Mouse (Mus musculus): ENCODE measurements around the gene Arhgap15. TPM values are rescaled to one million over a fixed set of nuclear protein-coding genes. Genes with fewer than 3 reads are reported as not detected.

Arhgap15 gene
- polyA plus RNA-seq, 1 experiment from 2014 or later, result 6.0 TPM

DNA sequence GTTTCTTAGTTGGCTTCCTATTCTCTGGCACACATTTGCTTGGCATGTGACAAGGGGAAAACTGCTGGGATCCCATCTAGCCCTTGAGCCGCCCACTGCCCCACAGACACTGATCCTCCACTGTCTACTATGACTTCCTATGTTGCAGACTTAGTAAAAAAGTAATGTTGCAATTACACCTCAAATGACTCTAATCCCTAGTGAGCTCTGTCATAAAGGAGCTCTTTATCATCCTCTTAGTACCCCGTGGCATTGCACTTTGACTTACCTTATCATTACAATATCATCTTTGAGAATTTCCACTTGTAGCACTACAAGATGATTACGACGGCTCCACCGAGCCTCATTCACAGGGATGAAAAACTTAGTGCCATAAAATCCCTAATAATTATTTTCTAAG lies 190.6 kb downstream of the Arhgap15 start:
- H3K9ac ChIP-seq, result no peak overlapping the region
- H3K27ac ChIP-seq (replicated peaks), result no peak overlapping the region
- H3K4me3 ChIP-seq (replicated peaks), result no peak overlapping the region
- no peak overlapping the region for H3K4me2 ChIP-seq
- no peak for ATAC-seq (ENCODE audit: insufficient read depth)
- H3K4me1 ChIP-seq (replicated peaks), result no peaks in the 10 kb centered on the region
- WGBS (ENCODE audit: insufficient replicate concordance), result 66% methylated on average over 5 of the region's 5 CpGs
- no peaks in the 10 kb centered on the region for H3K36me3 ChIP-seq (replicated peaks)
- H3K9me3 ChIP-seq (replicated peaks), result no peaks in the 10 kb centered on the region
- H3K27me3 ChIP-seq, result no peaks in the 10 kb centered on the region

DNA sequence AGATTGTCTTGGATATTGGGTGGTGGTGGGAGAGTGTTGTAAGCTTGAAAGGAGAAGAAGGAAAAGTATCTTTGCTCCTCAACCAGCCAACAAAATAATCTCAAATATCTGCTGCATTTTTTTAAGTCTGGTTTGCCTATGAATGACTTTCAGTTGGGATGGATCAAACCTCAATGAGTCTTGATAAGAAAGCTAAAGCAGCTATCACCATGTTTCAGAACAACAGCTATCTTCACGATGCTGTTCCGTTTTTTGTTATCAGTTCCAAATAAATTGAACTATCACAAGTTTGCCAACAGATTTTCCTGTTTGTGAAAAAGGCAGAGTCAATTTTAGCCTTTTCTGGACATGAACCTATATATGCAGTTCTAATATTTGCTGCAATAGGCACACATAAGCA lies 197.1 kb downstream of the Arhgap15 start:
- Histone ChIP-seq H3K9ac (no peak overlapping the region), H3K9me3 (replicated peaks) (no peaks in the 10 kb centered on the region), H3K4me3 (replicated peaks) (no peak overlapping the region), H3K27ac (replicated peaks) (no peak overlapping the region), H3K36me3 (replicated peaks) (no peaks in the 10 kb centered on the region), H3K27me3 (no peaks in the 10 kb centered on the region), H3K4me1 (replicated peaks) (no peaks in the 10 kb centered on the region), H3K4me2 (no peak overlapping the region)
- no peak for ATAC-seq (ENCODE audit: insufficient read depth)
- WGBS (ENCODE audit: insufficient replicate concordance), result 22% methylated on average over 2 of the region's 2 CpGs

DNA sequence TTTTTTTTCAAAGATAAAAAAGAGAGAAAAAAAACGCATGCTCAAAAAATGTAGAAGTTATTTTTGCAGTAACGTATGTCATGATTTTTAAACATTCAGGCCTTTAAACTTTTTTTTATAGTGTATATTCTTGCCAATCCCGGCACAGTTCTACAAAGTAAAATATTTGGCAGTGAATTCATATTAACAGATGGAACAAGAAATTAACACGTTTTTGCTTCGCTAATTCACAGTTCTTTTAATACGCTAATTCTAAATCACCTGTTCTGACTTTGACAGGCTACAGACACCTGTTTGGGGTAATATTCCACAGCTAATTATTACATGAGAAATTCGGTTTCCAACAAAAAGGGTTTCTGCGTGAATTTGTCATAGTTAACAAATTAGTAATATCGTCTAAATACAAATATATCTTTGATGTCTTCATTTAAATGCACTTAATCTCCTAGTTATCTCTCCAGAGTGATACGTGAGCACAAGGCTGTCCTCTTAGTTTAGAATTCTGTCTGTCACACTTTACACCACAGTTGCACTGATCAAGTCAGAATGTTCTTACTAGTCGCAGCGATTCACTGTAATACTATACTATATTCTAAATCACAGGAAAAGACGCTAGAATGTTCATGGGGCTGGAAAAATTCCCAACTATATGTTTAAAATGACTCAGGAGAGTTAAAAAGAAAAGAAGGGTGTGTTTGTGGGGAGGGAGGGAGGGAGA lies 201.3 kb downstream of the Arhgap15 start:
- H3K4me3 ChIP-seq (replicated peaks), result no peak overlapping the region
- no peak overlapping the region for H3K27ac ChIP-seq (replicated peaks)
- no peaks in the 10 kb centered on the region for H3K27me3 ChIP-seq
- no peaks in the 10 kb centered on the region for H3K4me1 ChIP-seq (replicated peaks)
- H3K4me2 ChIP-seq, result no peak overlapping the region
- WGBS (ENCODE audit: insufficient replicate concordance), result 78% methylated on average over 13 of the region's 13 CpGs
- no peaks in the 10 kb centered on the region for H3K36me3 ChIP-seq (replicated peaks)
- H3K9me3 ChIP-seq (replicated peaks), result no peaks in the 10 kb centered on the region
- ATAC-seq (ENCODE audit: insufficient read depth), result no peak
- H3K9ac ChIP-seq, result no peak overlapping the region

DNA sequence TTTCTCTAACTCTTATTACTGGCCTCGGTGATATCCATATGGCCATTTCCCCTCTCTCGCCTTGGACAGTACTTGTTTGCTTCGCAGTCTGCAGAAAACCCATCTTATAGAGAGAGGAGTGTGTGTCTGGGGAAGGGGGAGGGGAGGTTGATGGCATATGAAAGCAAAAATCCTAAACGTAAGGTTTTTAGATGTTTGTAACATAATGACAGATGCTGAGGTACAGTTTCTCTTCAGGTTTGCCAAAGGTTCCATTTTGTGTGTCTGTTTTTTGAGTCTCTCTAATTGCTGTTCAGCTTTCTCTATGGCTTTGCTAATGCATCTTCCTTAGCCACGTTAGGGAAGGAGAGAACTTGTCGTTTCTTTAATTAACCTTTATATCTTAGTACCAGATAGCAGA lies 202.1 kb downstream of the Arhgap15 start:
- Histone ChIP-seq H3K4me1 (replicated peaks) (no peaks in the 10 kb centered on the region), H3K9ac (no peak overlapping the region), H3K27ac (replicated peaks) (no peak overlapping the region), H3K36me3 (replicated peaks) (no peaks in the 10 kb centered on the region), H3K4me2 (no peak overlapping the region), H3K27me3 (no peaks in the 10 kb centered on the region), H3K4me3 (replicated peaks) (no peak overlapping the region), H3K9me3 (replicated peaks) (no peaks in the 10 kb centered on the region)
- 65% methylated on average over 6 of the region's 6 CpGs for WGBS (ENCODE audit: insufficient replicate concordance)
- no peak for ATAC-seq (ENCODE audit: insufficient read depth)

DNA sequence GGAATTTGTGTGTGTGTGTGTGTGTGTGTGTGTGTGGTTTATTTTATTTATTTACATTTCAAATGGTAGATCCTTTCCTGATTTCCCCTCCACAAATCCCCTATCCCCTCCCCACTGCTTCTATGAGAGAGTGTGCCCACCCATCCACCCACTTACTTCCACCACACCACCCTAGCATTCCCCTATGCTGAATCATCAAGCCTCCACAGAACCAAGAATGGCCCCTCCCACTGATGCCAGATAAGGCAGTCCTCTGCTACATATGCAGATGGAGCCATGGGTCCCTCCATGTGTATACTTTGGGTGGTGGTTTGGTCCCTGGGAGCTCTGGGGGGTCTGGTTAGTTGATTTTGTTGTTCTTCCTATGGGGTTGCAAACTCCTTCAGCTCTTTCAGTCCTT lies 210.6 kb downstream of the Arhgap15 start:
- Histone ChIP-seq H3K4me2 (no peak overlapping the region), H3K27me3 (no peaks in the 10 kb centered on the region), H3K4me1 (replicated peaks) (no peaks in the 10 kb centered on the region), H3K9me3 (replicated peaks) (no peaks in the 10 kb centered on the region), H3K27ac (replicated peaks) (no peak overlapping the region), H3K36me3 (replicated peaks) (no peaks in the 10 kb centered on the region), H3K4me3 (replicated peaks) (no peak overlapping the region), H3K9ac (no peak overlapping the region)
- peak; percentile 25; the same call in 1 of the 2 replicates for ATAC-seq (ENCODE audit: insufficient read depth)

DNA sequence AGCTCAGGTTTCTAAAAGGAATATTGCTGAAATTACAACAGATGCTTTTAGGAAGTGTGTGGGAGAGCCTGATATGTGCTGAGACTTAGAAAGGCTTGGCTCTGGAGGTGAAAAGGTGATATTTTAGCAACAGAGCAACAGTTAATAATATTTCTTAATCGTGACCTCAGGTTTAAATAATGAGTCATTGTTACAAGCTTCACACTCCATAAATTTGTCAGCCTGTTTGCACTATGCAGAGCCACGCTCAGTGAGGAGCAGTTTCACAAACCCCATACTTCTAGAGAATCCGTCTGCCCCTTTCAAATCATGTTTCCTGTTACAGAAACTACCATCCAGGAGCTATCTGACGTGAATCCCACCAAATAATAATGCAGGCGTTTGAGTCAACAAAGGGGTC lies 213.8 kb downstream of the Arhgap15 start:
- H3K4me1 ChIP-seq (replicated peaks), result no peaks in the 10 kb centered on the region
- no peak overlapping the region for H3K9ac ChIP-seq
- H3K27me3 ChIP-seq, result no peaks in the 10 kb centered on the region
- no peaks in the 10 kb centered on the region for H3K9me3 ChIP-seq (replicated peaks)
- ATAC-seq (ENCODE audit: insufficient read depth), result no peak
- H3K4me3 ChIP-seq (replicated peaks), result no peak overlapping the region
- H3K36me3 ChIP-seq (replicated peaks), result no peaks in the 10 kb centered on the region
- H3K4me2 ChIP-seq, result no peak overlapping the region
- no peak overlapping the region for H3K27ac ChIP-seq (replicated peaks)
- 55% methylated on average over 5 of the region's 5 CpGs for WGBS (ENCODE audit: insufficient replicate concordance)

DNA sequence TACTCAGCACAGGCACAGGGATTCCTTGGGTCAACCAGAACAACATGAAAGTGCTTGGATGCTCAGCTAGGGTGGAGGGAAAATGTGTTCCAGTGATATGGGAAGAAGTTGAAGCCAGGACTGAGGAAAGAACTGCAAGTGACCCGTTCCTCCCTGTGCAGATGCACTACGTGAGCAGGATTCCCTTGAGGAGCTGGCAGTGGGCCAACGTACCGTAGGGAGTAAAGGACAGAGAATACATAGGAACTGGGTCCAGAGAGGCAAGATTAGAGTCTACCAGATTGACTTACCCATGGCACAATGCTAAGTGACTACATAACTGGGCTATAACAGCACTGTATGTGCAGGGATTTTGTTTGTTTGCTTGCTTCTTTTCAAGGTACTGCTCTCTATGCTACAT lies 220.0 kb downstream of the Arhgap15 start:
- no peak overlapping the region for H3K9ac ChIP-seq
- no peaks in the 10 kb centered on the region for H3K27me3 ChIP-seq
- no peak overlapping the region for H3K27ac ChIP-seq (replicated peaks)
- H3K4me2 ChIP-seq, result no peak overlapping the region
- no peak overlapping the region for H3K4me3 ChIP-seq (replicated peaks)
- H3K36me3 ChIP-seq (replicated peaks), result no peaks in the 10 kb centered on the region
- no peaks in the 10 kb centered on the region for H3K9me3 ChIP-seq (replicated peaks)
- no peaks in the 10 kb centered on the region for H3K4me1 ChIP-seq (replicated peaks)
- no peak for ATAC-seq (ENCODE audit: insufficient read depth)
- WGBS (ENCODE audit: insufficient replicate concordance), result 66% methylated on average over 4 of the region's 4 CpGs

DNA sequence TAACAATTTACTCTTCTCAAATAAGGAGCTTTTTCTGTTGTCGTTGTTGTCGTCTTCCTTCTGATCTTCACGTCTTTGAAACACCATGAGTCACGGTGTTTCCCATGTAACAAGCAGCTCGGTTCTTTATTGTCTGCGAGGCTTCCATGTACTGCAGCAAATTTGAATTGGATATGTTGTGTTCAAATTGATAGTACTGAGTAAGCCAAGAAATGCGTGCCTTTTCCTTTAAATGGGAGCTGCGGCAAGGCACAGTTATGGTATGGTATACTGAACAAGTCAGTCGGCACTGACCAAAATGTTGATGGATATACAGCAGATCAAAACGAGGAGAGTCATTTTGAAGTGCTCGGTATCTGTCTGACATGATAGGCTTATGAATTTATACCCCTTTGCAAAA lies 229.1 kb downstream of the Arhgap15 start:
- WGBS (ENCODE audit: insufficient replicate concordance), result 75% methylated on average over 11 of the region's 11 CpGs
- Histone ChIP-seq H3K27me3 (no peaks in the 10 kb centered on the region), H3K4me3 (replicated peaks) (no peak overlapping the region), H3K4me1 (replicated peaks) (no peaks in the 10 kb centered on the region), H3K4me2 (no peak overlapping the region), H3K36me3 (replicated peaks) (no peaks in the 10 kb centered on the region), H3K9me3 (replicated peaks) (no peaks in the 10 kb centered on the region), H3K9ac (no peak overlapping the region), H3K27ac (replicated peaks) (no peak overlapping the region)
- ATAC-seq (ENCODE audit: insufficient read depth), result no peak

DNA sequence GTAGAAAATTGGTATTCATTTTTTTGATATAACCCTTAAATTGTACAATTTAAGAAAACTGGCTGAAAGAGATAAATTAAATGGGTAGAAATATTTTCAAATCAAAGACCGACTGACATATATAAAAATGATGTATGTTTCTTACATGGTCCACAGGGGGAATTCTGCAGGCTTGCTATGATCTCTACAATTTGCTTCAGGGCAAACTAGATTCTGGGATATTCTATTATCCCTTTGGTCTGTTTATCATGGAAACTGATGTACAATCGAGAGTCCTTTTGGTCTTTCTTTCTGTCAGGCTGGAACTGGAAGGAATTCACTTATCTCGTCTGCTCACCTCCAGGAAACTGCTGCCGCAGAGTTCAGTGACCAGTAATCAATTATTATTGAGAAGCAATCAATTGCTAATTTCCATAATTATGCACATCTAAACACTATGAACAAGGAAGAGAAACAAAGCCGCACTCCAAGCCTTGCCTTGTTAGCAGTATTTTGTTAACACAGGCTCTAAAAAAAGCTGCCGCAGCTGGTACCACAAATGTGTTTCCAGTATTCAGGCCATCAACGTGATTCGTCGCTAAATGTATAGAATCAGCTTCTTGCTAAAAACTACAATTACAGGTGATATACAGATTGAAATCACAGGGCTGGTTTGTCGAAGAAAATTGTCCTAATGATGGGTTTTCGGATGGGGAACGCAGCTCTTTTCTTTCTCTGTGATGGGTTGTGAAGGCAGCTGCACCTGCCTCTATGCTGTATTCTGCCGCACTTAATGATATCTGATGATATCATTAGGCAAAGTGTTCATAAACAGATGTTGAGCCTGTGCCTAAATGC lies 229.8 kb downstream of the Arhgap15 start:
- Histone ChIP-seq H3K4me2 (no peak overlapping the region), H3K4me1 (replicated peaks) (no peaks in the 10 kb centered on the region), H3K27ac (replicated peaks) (no peak overlapping the region), H3K27me3 (no peaks in the 10 kb centered on the region), H3K9ac (no peak overlapping the region), H3K9me3 (replicated peaks) (no peaks in the 10 kb centered on the region), H3K4me3 (replicated peaks) (no peak overlapping the region), H3K36me3 (replicated peaks) (no peaks in the 10 kb centered on the region)
- 79% methylated on average over 13 of the region's 13 CpGs for WGBS (ENCODE audit: insufficient replicate concordance)
- no peak for ATAC-seq (ENCODE audit: insufficient read depth)

DNA sequence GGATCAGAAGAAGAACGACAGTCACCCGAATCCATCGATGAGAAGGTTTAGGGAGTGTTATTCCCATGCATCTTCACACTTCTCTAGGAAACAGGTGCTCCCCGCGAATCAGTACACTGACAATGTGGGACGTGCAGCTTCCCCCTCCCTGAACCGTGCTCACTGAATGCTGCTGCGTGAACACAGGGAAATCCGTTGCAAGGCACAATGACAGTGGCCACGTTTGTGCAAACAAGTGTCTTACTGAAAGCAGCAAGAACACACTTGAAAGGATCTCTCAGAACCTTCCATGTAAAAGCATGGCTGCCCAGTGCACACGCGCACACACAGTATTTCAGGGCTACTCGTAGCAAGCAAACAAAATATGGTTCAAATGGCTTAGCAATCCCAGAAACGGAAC lies 237.4 kb downstream of the Arhgap15 start:
- Histone ChIP-seq H3K4me3 (replicated peaks) (no peak overlapping the region), H3K27me3 (no peaks in the 10 kb centered on the region), H3K27ac (replicated peaks) (no peak overlapping the region), H3K36me3 (replicated peaks) (no peaks in the 10 kb centered on the region), H3K9ac (no peak overlapping the region), H3K4me1 (replicated peaks) (no peaks in the 10 kb centered on the region), H3K4me2 (no peak overlapping the region), H3K9me3 (replicated peaks) (no peaks in the 10 kb centered on the region)
- no peak for ATAC-seq (ENCODE audit: insufficient read depth)
- WGBS (ENCODE audit: insufficient replicate concordance), result 75% methylated on average over 14 of the region's 14 CpGs

DNA sequence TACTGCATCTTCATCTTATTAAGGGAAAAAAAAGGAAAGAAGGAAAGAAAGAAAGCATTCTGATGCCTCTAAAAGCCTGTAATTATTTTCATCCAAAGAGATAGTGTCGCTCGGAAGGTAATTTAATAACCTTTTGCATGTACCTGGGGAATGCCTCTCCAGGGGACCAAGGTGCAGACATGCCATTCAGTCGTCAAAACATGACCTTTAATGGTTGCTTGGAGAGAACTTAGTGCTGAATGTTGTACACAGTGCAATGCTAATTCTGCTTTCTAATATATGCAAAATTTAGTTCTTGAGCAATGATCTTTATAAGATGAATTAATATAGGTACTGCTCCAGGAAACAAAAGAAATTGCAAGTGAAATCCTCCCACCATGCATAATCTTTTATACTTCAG lies 239.3 kb downstream of the Arhgap15 start:
- H3K27ac ChIP-seq (replicated peaks), result no peak overlapping the region
- no peak overlapping the region for H3K4me2 ChIP-seq
- no peak overlapping the region for H3K9ac ChIP-seq
- H3K9me3 ChIP-seq (replicated peaks), result no peaks in the 10 kb centered on the region
- no peaks in the 10 kb centered on the region for H3K4me1 ChIP-seq (replicated peaks)
- no peaks in the 10 kb centered on the region for H3K36me3 ChIP-seq (replicated peaks)
- ATAC-seq (ENCODE audit: insufficient read depth), result no peak
- 72% methylated on average over 3 of the region's 3 CpGs for WGBS (ENCODE audit: insufficient replicate concordance)
- no peak overlapping the region for H3K4me3 ChIP-seq (replicated peaks)
- no peaks in the 10 kb centered on the region for H3K27me3 ChIP-seq
